Mouse (Mus musculus): ENCODE measurements around the gene Pawr. TPM values are rescaled to one million over a fixed set of nuclear protein-coding genes. Genes with fewer than 3 reads are reported as not detected.

The Pawr gene
- polyA plus RNA-seq, 1 experiment from 2014 or later, result 12.9 TPM

DNA sequence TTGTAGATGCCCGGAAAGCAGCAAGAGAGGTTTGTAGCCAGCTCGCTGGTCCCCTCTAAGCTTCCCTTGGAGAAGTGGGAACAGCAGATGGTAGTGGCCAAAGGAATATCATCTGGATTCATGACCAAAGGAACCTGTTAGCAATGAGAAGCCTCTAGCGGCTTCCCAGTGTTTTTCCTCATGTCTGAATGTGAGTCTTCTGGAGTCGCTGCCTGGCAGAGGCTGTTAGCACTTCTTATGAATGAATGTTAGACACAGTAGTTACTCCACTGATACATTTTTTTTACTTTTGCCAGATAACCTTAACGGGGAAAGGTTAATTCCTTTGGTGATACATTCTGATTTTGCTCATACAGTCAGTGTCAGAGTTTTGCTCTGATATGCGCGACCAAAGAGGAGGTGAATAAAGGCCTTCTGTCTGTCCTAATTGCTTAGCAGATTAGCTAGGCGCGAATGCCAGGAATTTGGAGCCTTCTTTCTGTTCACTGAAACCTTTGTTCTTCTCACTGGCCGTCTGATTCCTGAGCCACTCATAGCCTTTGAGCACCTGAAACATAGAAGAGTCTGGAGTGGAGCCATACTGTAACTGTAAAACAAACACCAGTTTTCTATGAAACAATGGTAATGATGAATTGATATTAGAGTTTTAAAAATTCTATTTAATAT is 22.9 kb downstream of the Pawr start:
- H3K9me3 ChIP-seq (ENCODE audit: control insufficient read depth, low read length), result no peaks in the 10 kb centered on the region
- no peak overlapping the region for H3K9ac ChIP-seq (ENCODE audit: low read length)
- no peak overlapping the region for H3K4me3 ChIP-seq (ENCODE audit: low read depth, low read length)
- WGBS, result 57% methylated on average over 10 of the region's 10 CpGs
- DNase-seq (ENCODE audit: low spot score), result no peak
- H3K27ac ChIP-seq (ENCODE audit: low read depth), result no peak overlapping the region
- H3K4me2 ChIP-seq (ENCODE audit: low read length), result no peak overlapping the region
- ATAC-seq (replicated peaks; ENCODE audit: low FRiP score, low TSS enrichment, low read depth), result no peak
- H3K4me1 ChIP-seq (replicated peaks; ENCODE audit: control insufficient read depth, insufficient read depth, low read length), result peaks cover 17% of the 10 kb centered on the region; the same call in 1 of the 2 replicates
- no peaks in the 10 kb centered on the region for H3K36me3 ChIP-seq (ENCODE audit: control insufficient read depth, insufficient read depth, low read length)
- no peaks in the 10 kb centered on the region for H3K27me3 ChIP-seq (replicated peaks; ENCODE audit: control insufficient read depth, insufficient read depth, low read length)

DNA sequence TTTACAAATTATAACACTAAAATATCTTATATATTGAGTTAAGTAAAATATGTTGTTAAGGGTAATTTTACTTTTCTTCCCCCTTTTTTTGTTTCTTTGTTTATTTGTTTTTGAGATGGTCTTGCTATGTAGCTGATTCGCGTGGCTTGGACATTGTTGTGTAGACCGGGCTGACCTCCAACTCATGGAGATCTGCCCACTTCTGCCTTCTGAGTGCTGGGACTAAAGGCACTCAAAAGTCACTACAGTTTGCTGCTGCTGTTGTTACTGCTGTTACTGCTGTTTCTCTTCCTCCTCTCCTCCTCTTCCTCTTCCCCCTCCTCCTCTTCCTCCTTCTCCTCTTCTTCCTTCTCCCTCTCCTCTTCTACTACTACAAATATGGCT is 23.5 kb downstream of the Pawr start:
- no peak overlapping the region for H3K4me3 ChIP-seq (ENCODE audit: low read depth, low read length)
- H3K36me3 ChIP-seq (ENCODE audit: control insufficient read depth, insufficient read depth, low read length), result no peaks in the 10 kb centered on the region
- WGBS, result 89% methylated on average over 3 of the region's 3 CpGs
- no peak overlapping the region for H3K4me2 ChIP-seq (ENCODE audit: low read length)
- no peak overlapping the region for H3K9ac ChIP-seq (ENCODE audit: low read length)
- no peaks in the 10 kb centered on the region for H3K27me3 ChIP-seq (replicated peaks; ENCODE audit: control insufficient read depth, insufficient read depth, low read length)
- ATAC-seq (replicated peaks; ENCODE audit: low FRiP score, low TSS enrichment, low read depth), result no peak
- no peak for DNase-seq (ENCODE audit: low spot score)
- H3K4me1 ChIP-seq (replicated peaks; ENCODE audit: control insufficient read depth, insufficient read depth, low read length), result peaks cover 15% of the 10 kb centered on the region; the same call in 1 of the 2 replicates
- H3K9me3 ChIP-seq (ENCODE audit: control insufficient read depth, low read length), result no peaks in the 10 kb centered on the region
- no peak overlapping the region for H3K27ac ChIP-seq (ENCODE audit: low read depth)

DNA sequence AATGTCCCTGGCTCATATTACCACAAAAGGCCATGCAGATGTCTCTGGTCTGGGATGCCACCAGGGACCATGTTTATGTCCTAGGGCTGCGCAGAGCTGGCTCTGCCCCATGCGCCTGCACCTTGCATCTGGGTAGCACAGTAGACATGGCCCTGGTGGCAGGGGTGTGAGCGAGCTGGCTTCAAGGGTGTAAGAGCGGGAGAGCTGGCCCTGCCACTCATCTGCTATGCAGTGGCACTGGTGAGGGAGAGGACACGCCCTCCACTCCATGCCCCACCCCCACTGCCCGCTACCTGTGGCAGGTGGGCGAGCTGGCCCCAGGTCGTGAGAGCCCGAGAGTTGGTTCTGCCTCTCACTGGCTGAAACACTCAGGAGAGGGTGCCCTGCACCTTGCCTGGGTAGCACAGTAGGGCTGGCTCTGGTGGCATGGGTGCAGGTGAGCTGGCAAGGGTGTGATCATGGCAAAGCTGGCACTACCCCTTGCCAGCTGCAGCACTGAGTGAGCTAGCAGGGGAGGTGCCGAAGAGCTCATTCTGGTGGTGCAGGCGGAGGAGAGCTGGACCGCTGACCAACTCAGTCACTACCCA is 24.8 kb downstream of the Pawr start:
- DNase-seq (ENCODE audit: low spot score), result no peak
- Histone ChIP-seq H3K4me3 (ENCODE audit: low read depth, low read length) (no peak overlapping the region), H3K4me2 (ENCODE audit: low read length) (no peak overlapping the region), H3K27me3 (replicated peaks; ENCODE audit: control insufficient read depth, insufficient read depth, low read length) (no peaks in the 10 kb centered on the region), H3K27ac (ENCODE audit: low read depth) (no peak overlapping the region), H3K4me1 (replicated peaks; ENCODE audit: control insufficient read depth, insufficient read depth, low read length) (peaks cover 14% of the 10 kb centered on the region; the same call in 1 of the 2 replicates), H3K36me3 (ENCODE audit: control insufficient read depth, insufficient read depth, low read length) (no peaks in the 10 kb centered on the region), H3K9me3 (ENCODE audit: control insufficient read depth, low read length) (no peaks in the 10 kb centered on the region), H3K9ac (ENCODE audit: low read length) (no peak overlapping the region)
- 96% methylated on average over 12 of the region's 12 CpGs for WGBS
- no peak for ATAC-seq (replicated peaks; ENCODE audit: low FRiP score, low TSS enrichment, low read depth)

DNA sequence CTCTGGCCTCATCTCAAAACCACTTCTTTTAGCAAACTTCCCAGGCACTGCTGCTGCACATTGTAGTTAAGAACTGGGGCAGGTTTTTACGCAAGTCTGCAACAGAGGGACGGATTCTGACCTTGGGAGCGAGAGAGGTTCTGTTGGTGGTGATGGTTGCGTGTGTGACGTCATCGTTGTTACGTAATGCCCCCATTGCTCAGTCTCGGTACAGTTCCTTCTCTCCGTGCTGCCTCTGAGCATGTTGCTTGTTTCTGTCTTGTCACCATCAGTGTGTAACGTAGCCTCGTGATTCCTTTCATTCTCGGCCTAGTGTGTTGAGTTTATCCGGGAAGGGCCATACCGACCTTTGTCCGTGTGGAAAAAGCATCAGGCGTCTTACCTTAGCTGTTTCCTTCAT is 28.1 kb downstream of the Pawr start:
- DNase-seq (ENCODE audit: low spot score) (no peak), ATAC-seq (replicated peaks; ENCODE audit: low FRiP score, low TSS enrichment, low read depth) (no peak)
- Histone ChIP-seq H3K27ac (ENCODE audit: low read depth) (no peak overlapping the region), H3K9me3 (ENCODE audit: control insufficient read depth, low read length) (0 out of 2 replicates have a peak, but pooled peaks cover 3% of the 10 kb centered on the region), H3K4me3 (ENCODE audit: low read depth, low read length) (no peak overlapping the region), H3K36me3 (ENCODE audit: control insufficient read depth, insufficient read depth, low read length) (no peaks in the 10 kb centered on the region), H3K27me3 (replicated peaks; ENCODE audit: control insufficient read depth, insufficient read depth, low read length) (no peaks in the 10 kb centered on the region), H3K4me2 (ENCODE audit: low read length) (no peak overlapping the region), H3K9ac (ENCODE audit: low read length) (no peak overlapping the region), H3K4me1 (replicated peaks; ENCODE audit: control insufficient read depth, insufficient read depth, low read length) (peaks cover 12% of the 10 kb centered on the region; the same call in 1 of the 2 replicates)
- WGBS, result 73% methylated on average over 16 of the region's 16 CpGs

DNA sequence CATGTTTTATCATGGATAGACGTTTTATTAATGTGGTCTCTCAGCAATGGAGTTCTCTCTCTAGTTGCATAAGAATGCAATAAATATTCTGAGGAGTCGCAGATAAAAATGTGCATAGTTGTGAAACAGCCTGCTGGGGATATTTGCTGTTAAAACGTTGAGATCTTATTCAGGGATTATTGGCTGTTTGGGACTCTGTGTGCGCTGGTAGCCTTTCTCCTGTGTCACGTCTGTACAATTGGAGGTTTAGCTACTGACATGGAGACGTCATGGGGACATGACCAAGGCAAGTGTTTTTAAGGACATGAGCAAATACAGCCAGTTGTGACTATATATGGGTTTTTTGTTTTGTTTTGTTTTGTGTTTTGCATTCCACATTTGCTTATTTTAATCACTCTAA is 28.9 kb downstream of the Pawr start:
- no peak for ATAC-seq (replicated peaks; ENCODE audit: low FRiP score, low TSS enrichment, low read depth)
- 41% methylated on average over 6 of the region's 6 CpGs for WGBS
- no peaks in the 10 kb centered on the region for H3K27me3 ChIP-seq (replicated peaks; ENCODE audit: control insufficient read depth, insufficient read depth, low read length)

DNA sequence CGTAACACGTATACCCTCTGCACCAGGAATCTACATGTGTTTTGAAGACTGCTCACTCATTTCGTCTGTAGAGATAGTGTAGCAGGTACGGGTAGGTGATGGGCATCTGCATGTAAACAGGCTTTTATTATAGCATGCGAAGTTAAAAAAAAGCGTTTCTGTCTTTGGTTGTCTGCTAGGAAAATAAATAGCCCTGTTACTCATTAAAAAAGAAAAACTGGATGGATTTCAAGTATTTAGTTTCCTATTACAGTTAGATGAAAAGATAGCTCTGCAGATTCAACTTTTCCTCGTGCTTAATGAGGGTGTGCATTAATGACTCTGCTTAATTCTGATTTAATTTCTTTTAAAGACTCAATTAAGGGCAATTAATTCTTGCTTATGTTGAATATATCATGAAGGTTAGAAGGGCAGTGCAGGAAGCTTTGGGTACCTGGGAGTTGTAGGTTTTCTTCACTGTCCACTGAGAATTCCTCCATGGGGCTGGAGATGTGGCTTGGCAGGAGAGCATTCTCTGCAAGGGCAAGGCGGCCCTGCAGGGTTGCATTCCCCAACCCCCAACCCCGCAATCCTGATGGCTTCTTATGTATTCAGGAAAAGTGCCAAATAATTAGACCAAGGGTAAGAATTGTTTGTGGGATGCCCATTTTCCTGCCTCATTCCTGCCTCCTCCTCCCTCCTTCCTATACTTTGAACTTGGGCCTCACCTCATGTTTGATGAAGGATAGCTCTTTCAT is 29.7 kb downstream of the Pawr start:
- peaks cover 12% of the 10 kb centered on the region; the same call in 1 of the 2 replicates for H3K4me1 ChIP-seq (replicated peaks; ENCODE audit: control insufficient read depth, insufficient read depth, low read length)
- ATAC-seq (replicated peaks; ENCODE audit: low FRiP score, low TSS enrichment, low read depth) (no peak), DNase-seq (ENCODE audit: low spot score) (no peak)
- H3K27me3 ChIP-seq (replicated peaks; ENCODE audit: control insufficient read depth, insufficient read depth, low read length), result no peaks in the 10 kb centered on the region
- no peak overlapping the region for H3K4me3 ChIP-seq (ENCODE audit: low read depth, low read length)
- no peak overlapping the region for H3K27ac ChIP-seq (ENCODE audit: low read depth)
- WGBS, result 63% methylated on average over 9 of the region's 9 CpGs
- no peak overlapping the region for H3K9ac ChIP-seq (ENCODE audit: low read length)
- peaks cover 3% of the 10 kb centered on the region; the same call in 1 of the 2 replicates for H3K36me3 ChIP-seq (ENCODE audit: control insufficient read depth, insufficient read depth, low read length)
- H3K9me3 ChIP-seq (ENCODE audit: control insufficient read depth, low read length), result peaks cover 13% of the 10 kb centered on the region; the same call in 1 of the 2 replicates
- no peak overlapping the region for H3K4me2 ChIP-seq (ENCODE audit: low read length)

More for the DNA sequence above, 28.9 kb downstream of the Pawr start:
- H3K4me3 ChIP-seq (ENCODE audit: low read depth, low read length), result no peak overlapping the region
- no peak for DNase-seq (ENCODE audit: low spot score)
- H3K36me3 ChIP-seq (ENCODE audit: control insufficient read depth, insufficient read depth, low read length), result peaks cover 3% of the 10 kb centered on the region; the same call in 1 of the 2 replicates
- H3K9ac ChIP-seq (ENCODE audit: low read length), result no peak overlapping the region
- no peak overlapping the region for H3K27ac ChIP-seq (ENCODE audit: low read depth)
- peaks cover 12% of the 10 kb centered on the region; the same call in 1 of the 2 replicates for H3K4me1 ChIP-seq (replicated peaks; ENCODE audit: control insufficient read depth, insufficient read depth, low read length)
- peaks cover 11% of the 10 kb centered on the region; the same call in 1 of the 2 replicates for H3K9me3 ChIP-seq (ENCODE audit: control insufficient read depth, low read length)
- H3K4me2 ChIP-seq (ENCODE audit: low read length), result no peak overlapping the region

DNA sequence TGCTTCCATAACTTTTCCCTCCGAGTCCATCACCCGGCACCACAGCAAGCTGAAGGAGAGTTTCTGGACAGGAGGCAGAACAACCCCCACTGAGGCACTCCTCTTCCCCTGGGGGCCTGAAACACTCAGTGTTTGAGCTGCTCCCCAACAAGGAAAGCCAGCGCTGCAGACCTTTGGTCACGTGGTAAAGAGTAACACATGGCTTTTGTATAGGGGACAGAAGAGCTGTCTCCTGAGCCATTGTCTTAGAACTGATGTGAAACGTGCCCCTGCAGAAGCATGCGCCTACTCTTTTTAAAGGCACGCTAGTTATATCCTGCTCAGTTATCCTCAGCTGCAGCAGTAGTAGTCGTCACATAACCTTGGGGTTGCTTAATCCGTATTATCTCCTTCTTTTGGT is 32.0 kb downstream of the Pawr start:
- H3K36me3 ChIP-seq (ENCODE audit: control insufficient read depth, insufficient read depth, low read length), result peaks cover 3% of the 10 kb centered on the region; the same call in 1 of the 2 replicates
- no peak overlapping the region for H3K4me3 ChIP-seq (ENCODE audit: low read depth, low read length)
- H3K9me3 ChIP-seq (ENCODE audit: control insufficient read depth, low read length), result peaks cover 13% of the 10 kb centered on the region; the same call in 1 of the 2 replicates
- 81% methylated on average over 9 of the region's 9 CpGs for WGBS
- H3K27ac ChIP-seq (ENCODE audit: low read depth), result no peak overlapping the region
- DNase-seq (ENCODE audit: low spot score) (no peak), ATAC-seq (replicated peaks; ENCODE audit: low FRiP score, low TSS enrichment, low read depth) (no peak)
- H3K4me2 ChIP-seq (ENCODE audit: low read length), result no peak overlapping the region
- no peaks in the 10 kb centered on the region for H3K27me3 ChIP-seq (replicated peaks; ENCODE audit: control insufficient read depth, insufficient read depth, low read length)
- H3K4me1 ChIP-seq (replicated peaks; ENCODE audit: control insufficient read depth, insufficient read depth, low read length), result peaks cover 12% of the 10 kb centered on the region; the same call in 1 of the 2 replicates
- no peak overlapping the region for H3K9ac ChIP-seq (ENCODE audit: low read length)

DNA sequence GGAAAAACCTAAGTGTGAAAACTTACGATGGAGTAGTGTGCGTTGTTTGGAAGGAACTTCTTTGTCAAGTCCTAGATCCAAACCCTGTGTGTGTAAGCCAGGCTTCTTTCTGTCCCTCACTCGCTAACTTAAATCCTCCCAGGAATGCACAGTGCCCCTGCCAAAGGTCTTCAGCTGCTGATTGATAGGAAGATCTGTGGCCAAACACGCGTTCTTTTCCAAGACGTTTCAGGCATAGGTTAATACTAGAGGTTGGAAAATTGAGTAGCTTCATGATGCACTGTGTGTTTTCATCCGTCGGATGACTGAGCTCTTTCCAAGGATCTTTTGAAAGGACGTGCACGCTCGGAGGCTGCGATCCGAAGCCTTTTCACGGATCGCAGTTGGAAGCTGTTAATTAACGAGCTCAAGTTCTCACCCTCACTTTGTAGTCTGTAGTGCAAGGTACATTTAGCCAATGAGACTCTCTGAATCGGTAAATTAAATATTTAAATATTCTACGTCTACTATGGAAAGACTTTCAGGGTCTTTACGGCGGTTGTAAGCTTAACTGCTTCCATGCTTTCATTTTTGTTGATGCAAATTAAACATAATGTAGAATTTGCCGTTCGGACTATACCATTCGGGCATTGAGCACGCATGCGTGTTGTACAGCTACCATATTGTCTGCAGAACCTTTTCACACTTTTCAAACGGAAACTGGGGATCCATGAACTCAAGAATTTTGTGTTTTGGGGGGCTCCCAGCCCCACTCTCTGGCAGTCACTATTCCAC is 33.2 kb downstream of the Pawr start:
- no peak overlapping the region for H3K27ac ChIP-seq (ENCODE audit: low read depth)
- no peak overlapping the region for H3K4me3 ChIP-seq (ENCODE audit: low read depth, low read length)
- ATAC-seq (replicated peaks; ENCODE audit: low FRiP score, low TSS enrichment, low read depth) (no peak), DNase-seq (ENCODE audit: low spot score) (no peak)
- H3K27me3 ChIP-seq (replicated peaks; ENCODE audit: control insufficient read depth, insufficient read depth, low read length), result no peaks in the 10 kb centered on the region
- H3K4me2 ChIP-seq (ENCODE audit: low read length), result no peak overlapping the region
- no peak overlapping the region for H3K9ac ChIP-seq (ENCODE audit: low read length)
- peaks cover 3% of the 10 kb centered on the region; the same call in 1 of the 2 replicates for H3K36me3 ChIP-seq (ENCODE audit: control insufficient read depth, insufficient read depth, low read length)
- 92% methylated on average over 26 of the region's 26 CpGs for WGBS
- H3K9me3 ChIP-seq (ENCODE audit: control insufficient read depth, low read length), result peaks cover 13% of the 10 kb centered on the region; the same call in 1 of the 2 replicates
- H3K4me1 ChIP-seq (replicated peaks; ENCODE audit: control insufficient read depth, insufficient read depth, low read length), result peaks cover 8% of the 10 kb centered on the region; the same call in 1 of the 2 replicates
